Mouse (Mus musculus): ENCODE results near the gene Gm29666. TPM values are rescaled to one million over a fixed set of nuclear protein-coding genes. Genes with fewer than 3 reads are reported as not detected.

Gene Gm29666
- total RNA-seq (2021), result 0.30 TPM in 2 replicates
- long read RNA-seq, experiment 1, partial matches to known transcripts, result 0 of 2 reads
- long read RNA-seq, experiment 1, other reads (novel, unspliced or antisense), result 2 of 2 reads
- long read RNA-seq, experiment 2, result 0 reads

DNA sequence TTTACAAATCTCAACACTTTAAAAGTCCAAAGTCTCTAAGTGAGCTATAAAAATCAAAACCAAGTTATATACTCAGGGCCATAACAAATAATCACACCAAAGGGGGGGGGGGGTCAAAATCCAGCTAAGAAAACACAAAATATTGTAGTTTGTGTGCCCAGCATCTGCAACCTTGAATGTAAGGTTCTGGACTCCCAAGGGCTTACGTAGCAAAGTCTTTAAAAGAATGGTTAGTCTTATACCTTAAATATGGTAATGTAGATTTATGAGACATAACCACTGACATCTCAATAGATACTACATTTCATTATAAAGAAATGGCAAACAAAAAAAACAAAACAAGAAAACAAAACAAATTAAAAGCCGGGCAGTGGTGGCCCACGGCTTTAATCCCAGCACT lies at the start of gene Gm29666:
Gene Gm29666, minus strand, starts transcription at position 101 of the 400 bp plus-strand sequence.
- no peak for DNase-seq

DNA sequence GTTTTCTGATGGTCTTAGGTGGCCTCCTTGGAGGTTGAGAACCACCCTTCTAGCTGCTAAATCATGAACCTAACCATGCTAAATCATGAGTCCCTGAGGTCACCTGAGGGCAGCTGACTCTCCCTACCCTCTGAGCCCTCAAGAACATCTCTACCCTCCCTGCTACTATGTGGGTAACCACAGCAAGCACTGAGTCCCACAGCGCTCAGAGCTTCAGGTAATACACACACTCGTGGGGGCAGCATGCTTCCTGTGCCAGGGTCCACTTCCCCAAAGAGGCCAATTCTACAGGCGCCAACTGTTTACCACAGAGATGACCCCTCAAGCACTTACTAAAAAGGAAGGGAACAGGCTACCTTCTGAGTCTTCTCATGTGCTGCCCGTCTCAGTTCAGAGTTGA lies 48.7 kb upstream of the Gm29666 start:
- DNase-seq, result no peak

- DNase-seq, result peak; percentile 74
Observed at GRCm38 (mm10) chr15:84965575-84966360, 45.9 kb upstream of the Gm29666 start.

DNA sequence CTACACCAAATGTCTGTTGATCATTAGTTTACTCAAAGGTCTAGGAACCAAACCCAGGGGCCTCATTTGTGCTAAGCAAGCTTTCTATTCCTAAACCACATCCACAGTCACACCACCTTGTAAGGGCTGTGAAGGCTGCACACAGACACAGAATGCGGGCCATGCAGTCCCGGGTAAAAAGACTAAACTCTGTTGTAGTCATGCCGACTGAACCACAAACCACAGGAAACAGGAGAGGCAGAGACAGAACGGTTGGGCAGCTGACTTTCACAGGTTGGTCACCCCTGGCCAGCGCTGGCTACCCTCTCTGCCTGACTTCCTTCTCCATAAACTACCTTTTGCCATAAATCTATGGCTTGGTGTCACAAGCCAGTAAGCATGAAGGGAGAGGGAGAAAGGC lies 44.9 kb upstream of the Gm29666 start:
- no peak for DNase-seq

- DNase-seq, result no peak
Observed at GRCm38 (mm10) chr15:84962518-84962917, 42.7 kb upstream of the Gm29666 start.

GRCm38 (mm10) chr15:84960692-84961091 lies 40.9 kb upstream of the Gm29666 start:
- DNase-seq, result peak; percentile 52

- no peak for DNase-seq
Observed at GRCm38 (mm10) chr15:84959891-84960290, 40.1 kb upstream of the Gm29666 start.

DNA sequence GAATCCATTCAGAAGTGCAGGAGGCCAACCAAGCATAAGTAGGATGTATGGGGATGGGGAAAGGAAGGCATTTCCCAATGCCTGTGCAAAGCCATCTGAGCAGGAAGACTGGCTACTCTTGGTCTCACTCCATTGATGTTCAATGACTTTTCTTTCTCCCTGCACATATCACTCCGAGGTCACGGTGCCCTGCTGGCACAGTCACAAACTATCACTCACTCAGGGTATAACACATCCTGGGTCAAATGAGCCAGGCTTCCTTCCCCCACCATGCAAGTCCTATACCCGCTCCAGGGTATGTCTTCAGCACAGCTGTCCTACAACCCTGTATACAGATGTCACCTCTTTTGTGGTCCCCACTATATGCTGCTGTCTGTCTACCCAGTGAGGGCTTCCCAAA lies 38.5 kb upstream of the Gm29666 start:
- peak; percentile 72 for DNase-seq

- no peak for DNase-seq
Observed at GRCm38 (mm10) chr15:84957851-84958250, 38.0 kb upstream of the Gm29666 start.

DNA sequence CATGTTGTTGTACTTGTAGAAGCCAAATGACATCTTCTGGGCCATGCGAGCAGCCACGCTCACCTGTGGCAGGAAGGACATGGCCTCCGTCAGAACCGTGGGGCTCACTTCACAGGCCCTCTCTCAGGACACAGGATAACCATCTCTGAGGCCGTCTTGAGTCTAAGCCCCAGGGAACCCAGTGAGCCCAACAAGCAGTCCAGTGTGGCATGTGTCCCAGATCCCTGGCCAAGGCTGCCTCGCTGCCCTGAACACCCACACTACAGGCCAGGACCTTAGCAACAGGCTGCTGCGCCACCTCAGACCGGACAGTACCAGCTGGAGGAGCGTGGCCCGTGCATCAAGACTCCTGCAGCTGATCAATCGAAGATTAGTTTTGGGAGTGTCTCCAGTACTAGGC lies 33.4 kb upstream of the Gm29666 start:
- peak; percentile 32 for DNase-seq

GRCm38 (mm10) chr15:84950053-84950452 lies 30.2 kb upstream of the Gm29666 start:
- DNase-seq, result no peak

- no peak for DNase-seq
Observed at GRCm38 (mm10) chr15:84948990-84949389, 29.2 kb upstream of the Gm29666 start.

DNA sequence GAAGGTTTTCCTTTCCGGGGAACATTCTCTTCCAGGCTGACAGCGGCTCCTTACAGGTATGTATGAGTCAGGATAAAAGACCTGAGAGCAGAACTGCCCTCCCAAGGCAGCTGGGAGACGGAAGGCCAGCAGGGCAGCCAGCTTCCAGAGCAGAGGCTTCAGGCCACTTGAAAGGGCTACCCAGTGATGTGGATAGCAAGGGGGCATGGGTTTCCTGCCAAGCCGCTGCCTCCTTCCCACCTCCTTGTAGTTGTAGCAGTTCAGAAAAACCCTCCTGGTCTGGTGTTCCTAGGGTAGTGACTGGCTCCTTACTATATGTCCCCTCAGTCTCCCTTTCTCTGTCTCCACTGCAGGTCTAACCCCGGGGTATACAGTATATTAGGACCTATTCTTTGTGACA lies 24.5 kb upstream of the Gm29666 start:
- DNase-seq, result no peak

DNA sequence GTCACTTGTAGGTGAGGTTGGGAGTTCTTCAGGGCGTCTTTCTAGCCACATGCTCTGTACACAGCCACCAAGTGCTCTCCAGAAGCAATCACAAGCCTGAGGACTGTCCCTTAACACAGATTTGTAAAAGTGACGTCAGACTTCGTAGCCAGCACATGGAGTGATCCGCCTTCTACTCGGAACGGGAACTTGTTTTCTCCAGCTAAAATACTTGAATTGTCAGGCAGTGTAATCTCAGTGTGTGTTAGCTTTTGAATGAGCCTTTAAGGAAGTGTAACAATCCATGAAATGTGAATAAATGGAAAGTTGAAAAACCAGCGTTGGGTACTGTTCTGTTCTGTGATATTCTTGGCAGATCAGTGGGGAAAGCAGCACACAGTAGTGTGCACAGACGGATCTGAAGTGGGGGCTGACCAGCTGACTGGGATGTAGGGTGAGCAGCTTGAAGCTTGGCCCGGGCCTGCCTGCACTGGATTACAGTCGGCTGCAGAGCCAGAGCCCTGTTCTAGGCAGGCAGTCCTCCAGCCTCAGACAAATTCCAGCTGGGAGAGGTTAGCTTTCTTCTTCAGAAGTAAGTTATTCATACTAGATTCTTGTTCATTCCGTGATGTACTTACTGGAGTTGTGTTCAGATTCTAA lies 22.9 kb upstream of the Gm29666 start:
- no peak for DNase-seq

DNA sequence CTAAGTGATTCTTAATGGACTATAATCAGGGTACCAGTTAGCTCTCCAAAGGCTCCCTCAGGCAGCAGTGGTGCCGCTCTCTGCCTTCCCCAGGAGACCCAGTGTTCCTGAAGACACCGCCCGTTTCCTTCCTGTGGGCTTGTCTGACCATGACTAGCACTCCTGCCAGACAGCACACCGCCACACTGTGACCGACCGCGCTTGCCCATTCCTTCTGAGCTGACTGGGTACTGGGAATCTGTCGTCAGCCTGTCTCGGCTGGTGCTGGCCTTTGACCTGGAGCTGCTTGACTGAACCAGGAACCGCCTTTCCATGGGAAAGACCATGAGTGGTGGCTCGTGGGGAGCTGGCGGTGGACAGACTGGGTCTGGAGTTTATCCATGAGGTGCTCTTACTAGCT lies 20.3 kb upstream of the Gm29666 start:
- DNase-seq, result peak; percentile 35

DNA sequence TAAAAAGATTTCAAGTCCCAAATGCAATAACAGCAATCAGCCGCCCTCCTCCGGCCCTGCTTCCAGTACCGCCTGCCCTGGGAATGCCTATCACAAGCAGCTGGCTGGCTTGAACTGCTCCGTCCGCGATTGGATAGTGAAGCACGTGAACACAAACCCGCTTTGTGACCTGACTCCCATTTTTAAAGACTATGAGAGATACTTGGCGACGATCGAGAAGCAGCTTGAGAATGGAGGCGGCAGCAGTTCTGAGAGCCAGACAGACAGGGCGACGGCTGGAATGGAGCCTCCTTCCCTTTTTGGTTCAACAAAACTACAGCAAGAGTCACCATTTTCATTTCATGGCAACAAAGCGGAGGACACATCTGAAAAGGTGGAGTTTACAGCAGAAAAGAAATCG lies 15.1 kb upstream of the Gm29666 start:
- no peak for DNase-seq

DNA sequence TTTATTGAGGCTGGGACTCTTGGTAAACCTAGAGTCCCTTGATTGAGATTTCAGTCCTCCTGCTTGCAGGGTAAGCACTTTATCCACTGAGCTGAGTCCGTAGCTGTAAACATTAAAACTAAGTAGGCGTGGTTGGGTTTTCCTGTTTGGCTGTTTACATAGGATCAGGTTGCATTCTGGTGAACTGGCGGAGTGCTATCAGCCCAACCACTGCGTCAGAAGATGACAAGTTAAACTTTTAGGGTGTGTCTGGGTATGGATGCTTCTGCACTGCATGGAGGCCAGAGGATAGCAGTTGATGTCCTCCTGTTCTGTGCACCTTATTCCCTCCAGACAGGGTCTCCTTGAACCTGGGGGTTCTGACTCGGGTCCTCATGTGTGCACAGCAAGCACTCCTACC lies 12.5 kb upstream of the Gm29666 start:
- DNase-seq, result no peak

GRCm38 (mm10) chr15:84925495-84926018 lies 5.7 kb upstream of the Gm29666 start:
- DNase-seq, result no peak

DNA sequence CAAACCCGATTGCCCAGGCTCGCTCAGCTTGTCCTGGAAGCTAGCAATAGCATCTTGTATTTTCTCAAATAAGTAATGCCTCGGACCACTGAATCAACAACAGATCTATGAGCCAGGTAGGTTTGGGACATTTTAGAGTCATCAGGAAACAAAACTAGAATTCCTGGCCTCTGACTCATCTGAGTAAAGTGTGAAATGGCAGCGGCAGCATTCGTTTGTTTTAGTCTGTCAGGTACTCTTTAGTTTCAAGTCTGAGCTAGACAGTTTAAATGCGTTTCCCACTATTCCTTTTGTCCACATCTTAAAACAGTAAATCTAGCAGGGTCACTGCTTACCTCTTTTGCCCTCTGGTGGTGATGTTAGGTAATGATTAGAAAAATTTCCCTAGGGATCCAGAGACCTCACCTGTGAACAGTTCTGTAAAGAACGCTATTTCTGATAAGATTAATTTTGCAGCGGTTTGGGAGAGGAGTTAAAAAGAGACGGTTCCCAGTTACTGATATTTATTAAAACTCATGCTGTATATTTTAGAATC lies 5.0 kb upstream of the Gm29666 start:
- DNase-seq, result no peak

DNA sequence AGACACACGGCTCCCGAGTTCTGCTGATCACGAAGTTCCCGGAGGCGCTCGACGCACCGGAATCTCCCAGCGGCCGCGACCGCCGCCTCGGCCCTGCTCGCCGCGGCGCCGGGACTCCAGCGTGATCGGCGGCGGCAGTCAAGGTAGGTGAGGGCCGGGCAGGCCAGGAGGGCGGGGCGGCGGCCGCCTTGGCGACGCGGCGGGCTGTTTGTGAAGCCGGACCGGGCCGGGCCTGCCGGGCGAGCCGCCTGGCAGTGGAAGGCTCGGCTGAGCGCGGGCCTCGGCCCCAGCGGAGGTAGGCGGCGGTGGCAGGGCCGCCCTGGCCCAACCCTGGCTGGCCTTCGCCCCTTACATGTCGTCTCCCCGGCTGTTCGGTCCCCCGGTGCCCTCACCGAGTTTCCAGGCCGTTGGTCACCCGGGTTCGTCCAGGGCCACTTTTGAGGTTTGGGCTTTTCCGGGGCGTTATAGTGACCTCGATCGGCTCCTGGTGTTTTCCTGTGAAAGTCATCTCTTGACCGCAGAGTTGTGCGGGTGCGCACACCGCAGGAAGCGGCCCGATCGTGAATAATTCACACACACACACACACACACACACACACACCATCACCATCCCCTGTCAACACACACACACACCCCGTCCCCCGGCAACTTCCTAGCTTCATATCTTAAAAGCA lies 3.8 kb upstream of the Gm29666 start:
- peak; percentile 78 for DNase-seq

DNA sequence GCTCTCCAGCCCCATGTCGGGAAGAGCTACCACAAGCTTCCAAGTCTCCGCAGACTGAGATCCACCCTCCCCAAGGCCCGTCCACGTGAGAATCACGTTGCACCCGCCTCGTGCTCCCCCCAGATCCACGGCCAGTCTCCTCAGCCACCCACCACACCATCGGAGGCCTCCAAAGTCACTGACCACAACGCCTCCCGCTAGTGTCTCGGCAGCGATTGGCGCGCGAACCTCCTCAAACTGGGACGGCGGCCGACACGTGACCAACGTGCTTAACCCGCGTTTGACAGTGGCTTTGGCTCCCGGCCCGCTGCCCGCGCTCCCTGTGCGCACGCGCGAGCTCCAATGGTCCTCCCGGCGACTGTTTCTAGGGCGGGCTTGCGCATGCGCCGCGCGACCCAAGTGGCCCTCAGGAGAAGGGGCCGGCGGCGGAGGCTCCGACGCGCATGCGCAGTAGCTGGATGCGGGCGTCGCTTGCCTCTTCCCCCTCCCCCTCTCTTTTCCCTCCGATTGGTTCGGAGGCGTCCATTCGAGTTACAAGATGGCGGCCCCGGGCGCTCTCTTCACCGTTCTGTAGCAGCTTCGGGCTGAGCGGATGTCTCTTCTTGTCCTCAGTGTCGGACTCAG lies 3.2 kb upstream of the Gm29666 start, which contains the start of gene Nup50:
Gene Nup50, plus strand, starts transcription at position 528 of the 624 bp plus-strand sequence.
- DNase-seq, result peak; percentile 100

- DNase-seq, result no peak
Observed at GRCm38 (mm10) chr15:84913201-84913600, 6.6 kb downstream of the Gm29666 start.

Data from adrenal gland, postnatal 14 days (tissue).